Mouse (Mus musculus) CD4-positive, CD25-positive, alpha-beta regulatory T cell, adult 2 months (primary cell): ENCODE data around the gene Shc4.

Experiments
- DNase-seq: peaks from one replicate; pipeline ENCODE4 v3.0.0-alpha.2; 2012; ENCODE audit warnings: low read depth, low spot score

The Shc4 gene

DNA sequence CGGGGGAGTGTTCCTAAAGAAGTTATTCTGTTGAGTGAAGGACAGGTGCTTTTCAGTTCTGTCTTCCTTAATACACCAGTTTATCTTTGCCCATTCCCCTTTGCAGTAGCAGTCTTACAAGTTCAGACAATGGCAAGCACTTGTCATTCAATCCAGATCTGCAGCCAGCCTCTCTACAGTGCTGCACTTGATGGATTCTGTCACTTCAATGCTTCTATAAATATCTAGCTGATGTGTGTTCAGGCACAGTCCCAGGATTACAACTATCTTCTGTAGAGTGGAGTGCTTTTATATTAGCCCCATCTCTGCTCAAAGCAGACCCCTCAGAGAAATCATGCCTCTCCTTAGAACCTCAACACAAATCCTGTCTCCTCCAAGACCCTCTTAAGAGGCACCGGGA lies 93.9 kb downstream of the Shc4 start:
- no peak for DNase-seq

DNA sequence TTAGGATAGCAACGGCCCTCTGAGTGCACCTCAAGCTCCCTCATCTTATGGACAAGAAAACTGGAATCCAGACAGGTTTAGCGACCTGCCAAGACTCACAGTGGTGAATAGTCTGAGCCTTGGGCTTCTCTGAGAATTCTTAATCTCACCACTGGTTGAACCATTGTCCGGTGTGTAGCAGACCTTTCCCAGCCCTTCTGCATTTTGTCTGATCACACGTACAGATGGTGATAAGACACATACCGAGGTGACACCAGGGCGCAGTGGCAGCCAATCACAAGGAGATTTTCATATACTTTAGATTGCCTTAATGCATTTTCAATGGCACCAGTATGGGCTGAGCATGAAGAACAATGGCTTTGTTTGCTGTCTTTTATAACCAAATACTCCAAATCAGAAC lies 95.5 kb downstream of the Shc4 start:
- DNase-seq = no peak

DNA sequence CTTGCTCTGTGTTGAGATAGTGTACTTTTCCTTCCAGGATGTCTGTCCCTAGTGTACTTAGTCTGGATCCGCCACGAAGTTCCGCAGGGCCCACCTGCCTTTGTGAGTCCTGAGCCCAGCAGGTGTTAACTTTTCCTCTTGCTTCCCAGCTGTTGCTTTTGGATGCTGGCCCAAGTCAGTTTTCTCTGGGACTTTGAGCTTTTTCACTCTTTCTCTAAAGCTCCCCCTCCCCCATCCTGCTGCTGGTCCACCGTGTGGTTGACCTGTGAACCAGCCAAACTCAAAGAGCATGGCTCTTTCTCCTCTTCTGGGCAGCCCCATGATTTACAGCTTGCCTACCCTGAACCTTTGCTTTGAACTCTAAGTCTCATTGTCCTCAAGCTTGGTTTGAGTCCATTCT lies 97.4 kb downstream of the Shc4 start:
- no peak for DNase-seq

DNA sequence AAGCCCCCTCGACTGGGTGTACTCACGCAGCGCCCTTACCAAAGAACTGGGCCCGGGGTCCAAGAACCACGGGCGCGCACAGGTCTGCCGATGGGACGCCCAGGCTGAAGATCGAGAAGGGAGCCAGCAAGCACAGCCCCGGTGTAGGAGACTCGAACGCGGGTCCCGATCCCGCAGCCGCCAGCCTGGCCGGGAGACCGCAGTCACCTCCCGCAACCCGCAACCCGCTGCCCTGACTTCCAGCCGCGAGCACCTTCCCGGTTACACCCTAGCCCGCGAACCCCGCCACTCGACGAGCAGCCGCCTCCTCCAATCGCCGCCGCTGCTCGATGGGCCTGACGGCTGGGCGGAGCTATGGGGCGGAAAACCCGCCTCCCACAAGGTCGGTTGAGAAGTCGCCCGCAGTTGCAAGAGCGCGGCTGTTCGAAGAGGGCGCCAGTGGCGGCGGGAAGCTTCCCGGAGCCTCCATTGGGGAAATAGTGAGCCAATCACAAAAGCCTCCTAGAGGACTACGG lies 99.1 kb downstream of the Shc4 start, which contains the start of gene Cep152:
Gene Cep152 (minus strand): TSS at position 277 of the 515 bp plus-strand sequence.
- peak; percentile 98 for DNase-seq

DNA sequence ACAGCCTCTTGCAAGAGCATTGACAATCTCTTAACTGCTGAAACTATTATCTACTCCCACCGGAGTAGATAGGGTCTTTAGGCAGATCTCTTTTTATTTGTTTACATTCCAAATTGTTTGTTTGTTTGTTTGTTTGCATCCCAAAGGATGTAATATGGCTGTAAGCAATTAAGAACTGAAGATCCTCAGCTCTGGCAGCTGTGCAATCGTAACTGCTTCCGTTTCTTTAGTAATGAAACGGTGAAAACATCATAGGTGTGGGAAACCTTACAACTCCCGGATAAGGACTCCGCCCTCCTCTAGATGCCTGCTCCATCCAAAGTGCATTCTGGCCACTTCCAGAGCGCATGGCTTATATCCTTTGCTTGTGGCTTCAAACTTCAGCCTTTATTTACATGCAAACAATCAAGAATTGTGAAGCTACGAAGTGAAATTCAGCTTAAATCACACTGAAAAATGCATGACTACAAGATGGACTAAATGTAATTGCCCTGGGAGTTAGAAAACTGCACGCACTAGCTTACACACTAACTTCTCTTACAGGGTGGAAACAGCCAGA lies 99.7 kb downstream of the Shc4 start:
- DNase-seq = peak; percentile 11

DNA sequence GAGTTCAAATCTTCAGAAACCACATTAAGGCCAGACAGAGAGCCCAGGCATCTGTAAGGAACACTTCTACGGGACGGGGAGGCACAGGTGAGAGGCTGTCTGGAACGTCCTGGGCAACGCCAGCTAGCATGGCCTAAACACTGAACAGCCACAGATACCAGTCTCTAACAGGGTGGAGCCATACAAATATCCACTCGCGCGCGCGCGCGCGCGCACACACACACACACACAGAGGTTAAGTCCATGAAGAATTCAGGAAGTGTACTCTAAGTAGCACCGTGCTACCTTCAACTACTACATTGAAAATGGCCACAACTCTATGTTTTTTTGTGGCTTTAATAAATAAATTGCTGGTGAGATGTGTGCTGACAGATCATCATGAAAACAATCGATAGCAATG lies 100.7 kb downstream of the Shc4 start:
- no peak for DNase-seq

DNA sequence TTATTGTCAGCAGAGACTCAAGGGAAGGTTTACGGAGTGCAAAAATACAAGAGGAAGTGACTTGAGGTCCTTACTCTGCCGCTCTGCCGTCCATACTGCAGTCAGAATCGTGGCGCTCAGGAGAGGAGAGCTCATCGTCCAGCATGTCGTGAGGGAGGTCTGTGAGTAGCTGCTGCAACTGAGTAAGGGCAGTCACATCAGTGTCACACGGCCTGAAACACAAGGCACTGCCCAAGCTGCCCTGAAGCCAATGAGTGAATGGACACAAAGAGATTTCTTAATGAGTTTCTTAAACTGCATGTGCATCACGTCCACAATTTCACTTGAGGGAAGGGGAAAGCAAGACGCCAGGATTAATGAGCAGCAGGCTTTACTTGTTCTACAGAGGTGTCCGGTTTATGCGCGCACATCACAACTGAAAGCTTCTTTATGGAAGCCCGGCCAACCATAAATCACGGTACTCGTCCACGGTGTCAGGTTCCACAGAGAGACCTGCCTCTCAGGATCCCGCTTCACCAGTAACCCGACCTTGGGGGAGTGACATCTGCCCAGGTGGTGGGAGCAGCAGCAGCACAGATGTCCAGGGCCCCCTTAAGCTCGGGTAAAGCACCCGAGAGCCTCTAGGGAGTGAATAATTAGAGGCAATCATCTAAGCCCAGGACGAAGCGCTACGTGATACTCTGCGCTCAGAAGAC lies 103.6 kb downstream of the Shc4 start:
- no peak for DNase-seq

DNA sequence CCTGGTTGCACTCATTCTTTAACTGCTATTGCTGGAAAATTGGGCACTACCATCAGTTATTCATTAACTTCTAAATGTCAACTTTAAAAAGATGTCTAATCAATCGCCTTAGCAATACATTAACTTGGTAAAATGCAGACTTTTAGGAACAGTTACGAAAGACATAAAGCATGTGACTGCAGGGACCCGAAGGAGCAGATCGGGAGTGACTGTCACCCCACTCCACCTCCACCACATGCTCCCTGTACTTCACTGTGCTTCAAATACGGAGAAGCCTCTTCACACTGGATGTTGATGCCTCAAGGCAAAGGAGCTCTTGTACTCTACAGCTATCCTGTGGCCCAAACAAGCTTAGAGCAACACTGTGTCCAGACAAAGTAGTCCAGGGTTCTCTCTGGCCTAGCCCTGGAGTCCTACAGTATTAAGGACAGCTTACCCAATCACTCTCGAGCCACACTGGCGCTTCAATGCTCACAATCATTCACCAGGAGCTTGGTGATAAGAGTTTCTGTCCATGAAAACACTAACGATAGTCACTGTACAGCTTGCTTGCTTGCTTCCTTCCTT lies 108.0 kb downstream of the Shc4 start:
- no peak for DNase-seq

DNA sequence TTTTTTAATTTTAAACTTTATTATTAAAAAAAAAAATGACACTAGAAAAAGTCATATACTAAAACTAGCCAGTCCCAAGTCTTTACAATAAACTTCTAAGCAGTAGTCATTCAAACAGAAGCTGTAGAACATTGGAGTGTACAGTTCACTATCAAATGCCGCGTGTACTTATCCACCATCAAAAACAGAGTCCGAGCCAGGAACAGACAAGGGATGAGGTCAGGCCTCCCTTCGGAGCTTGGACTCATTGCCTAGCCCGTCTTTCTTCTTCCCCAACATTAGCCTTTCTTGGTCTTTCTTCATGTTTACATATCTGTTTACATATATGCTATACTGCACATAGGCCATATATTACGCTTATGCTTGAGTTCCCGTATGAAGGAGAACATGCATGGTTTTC lies 108.5 kb downstream of the Shc4 start:
- DNase-seq = no peak

DNA sequence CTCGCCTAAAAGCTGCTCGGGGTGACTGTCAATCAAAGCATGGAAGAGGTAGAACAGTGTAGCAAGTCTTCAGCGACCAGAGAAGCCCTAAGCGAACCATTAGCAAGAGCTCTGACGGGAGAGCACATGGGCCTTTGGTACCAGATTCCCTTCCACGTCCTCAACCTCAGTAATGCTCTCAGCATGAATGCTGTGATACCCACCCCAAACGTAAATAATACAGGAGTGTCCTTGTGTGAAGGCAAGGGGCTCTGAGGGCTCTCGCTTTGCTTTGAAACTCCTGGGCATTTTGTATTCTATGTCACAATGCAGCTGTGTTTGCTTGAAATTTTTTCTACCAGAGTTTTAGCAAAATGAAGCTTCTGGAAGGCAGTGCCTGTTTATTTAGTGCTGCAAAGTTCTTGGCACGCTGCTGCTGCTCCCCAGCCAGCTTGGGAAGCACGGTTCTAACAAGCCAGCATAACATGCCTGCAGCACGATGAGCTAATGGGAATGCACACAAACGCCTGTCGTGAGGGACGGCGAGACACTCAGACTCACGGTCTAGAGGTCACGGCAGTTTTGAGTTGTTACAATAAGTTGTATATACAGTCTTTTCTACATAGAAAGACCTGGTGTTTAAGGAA lies 117.6 kb downstream of the Shc4 start:
- no peak for DNase-seq

DNA sequence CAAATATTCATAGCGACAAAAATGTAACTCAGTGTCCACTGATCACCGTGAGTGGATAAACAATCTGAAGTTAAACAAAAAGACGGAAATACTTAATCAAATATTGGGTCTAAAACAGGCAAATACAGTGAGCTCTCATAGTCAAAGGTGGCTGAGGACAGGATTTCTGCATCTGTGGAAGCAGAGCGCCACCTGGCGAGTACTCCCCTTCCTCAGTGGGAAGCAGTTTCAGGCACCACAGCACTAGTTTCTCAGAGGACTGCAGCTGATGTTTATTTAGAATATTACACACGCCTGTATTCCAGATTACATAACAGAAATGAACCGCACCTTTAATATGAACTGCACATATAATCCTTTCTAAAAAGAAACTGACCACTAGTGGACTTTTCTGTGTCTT lies 119.3 kb downstream of the Shc4 start:
- DNase-seq = no peak

DNA sequence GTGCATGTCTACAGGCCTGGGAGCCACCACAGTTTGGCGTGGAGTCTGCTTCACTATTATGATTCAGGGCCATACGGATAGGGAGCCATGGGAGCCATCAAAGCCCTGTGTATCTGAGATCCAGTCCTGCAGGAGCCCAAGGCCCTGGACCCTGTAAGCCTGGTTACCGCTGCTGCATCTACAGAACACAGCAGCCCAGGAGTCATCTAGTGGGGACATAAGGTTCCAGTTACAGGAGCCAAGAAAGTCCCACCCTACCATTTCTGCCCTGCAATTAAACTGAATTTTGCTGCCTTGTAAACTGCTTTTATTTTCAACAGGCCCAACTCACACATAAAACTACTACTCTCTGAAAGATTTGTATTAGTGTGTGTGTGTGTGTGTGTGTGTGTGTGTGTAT lies 121.0 kb downstream of the Shc4 start:
- DNase-seq = no peak

DNA sequence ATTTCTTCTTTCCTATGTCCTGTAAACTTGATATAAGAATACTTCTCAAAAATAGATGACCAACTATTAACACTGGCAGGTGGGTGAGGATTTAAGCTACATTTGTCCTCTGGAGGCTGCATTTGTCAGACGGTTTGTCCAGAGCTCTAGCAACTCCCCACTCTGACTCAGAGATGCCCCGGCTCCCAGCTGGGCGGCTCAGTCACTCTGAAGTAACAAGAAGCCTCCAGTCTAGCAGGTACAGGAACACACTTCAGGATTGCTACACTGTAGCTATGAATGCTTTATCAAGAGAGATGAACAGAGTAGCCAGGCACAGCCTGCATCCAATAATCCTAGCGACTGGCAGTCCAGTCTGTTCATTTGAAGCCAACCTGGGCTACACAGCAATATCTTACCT lies 125.0 kb downstream of the Shc4 start:
- no peak for DNase-seq

DNA sequence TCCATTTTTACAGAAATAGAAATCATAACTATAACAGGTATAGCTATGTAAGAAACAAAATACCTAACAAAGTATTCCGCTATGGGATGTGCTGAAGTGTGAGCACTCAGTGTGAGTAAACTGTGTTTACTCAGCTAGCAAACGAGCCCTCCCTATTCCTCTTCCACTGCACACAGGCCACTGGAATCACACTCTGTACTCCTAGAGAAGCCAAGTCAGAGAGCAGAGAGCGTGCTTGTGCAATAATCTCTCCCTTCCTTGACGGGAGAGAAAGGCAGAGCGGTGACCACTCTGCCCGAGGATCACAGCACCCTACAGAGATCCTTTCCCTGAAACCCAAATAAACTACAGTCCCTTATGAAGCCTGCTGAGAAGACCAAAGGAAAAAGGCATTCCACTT lies 125.7 kb downstream of the Shc4 start:
- no peak for DNase-seq

DNA sequence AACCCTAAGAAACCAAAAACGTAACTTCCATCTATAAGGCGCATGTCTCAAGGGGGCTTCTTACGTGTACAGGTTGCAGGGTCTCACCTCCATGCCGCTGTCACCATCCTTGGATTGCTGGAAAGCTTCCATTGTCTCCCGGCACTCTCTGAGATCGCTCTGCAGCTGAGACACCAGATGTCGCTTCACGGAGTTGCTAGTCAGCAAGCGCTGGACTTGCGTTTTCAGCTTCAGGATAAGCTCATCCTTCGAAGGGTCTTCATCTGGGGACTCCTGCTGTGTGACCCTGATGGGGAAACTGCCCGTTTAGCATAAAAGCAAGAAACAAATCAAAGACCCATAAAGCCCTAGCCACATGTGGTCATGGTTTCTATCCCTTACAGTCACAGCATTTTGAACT lies 129.2 kb downstream of the Shc4 start:
- DNase-seq = no peak

DNA sequence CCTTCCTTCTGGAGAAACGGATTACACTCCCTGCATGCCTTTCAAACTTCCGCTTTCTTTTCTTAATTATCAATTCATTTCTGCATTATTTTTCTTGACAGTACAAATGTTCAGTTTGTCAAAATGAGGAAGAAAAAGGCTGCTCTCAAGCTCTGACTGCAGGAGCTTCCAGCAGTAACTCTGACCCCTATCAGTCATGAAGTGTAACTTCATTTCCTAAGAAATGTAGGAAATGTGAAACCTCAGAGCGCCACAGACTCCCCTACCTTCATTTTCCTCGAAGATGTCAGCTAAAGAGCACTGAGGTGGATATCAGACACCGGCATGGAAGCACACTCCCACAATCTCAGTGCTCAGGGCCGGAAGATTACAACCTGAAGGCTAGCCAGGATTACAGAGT lies 129.9 kb downstream of the Shc4 start:
- DNase-seq = no peak

DNA sequence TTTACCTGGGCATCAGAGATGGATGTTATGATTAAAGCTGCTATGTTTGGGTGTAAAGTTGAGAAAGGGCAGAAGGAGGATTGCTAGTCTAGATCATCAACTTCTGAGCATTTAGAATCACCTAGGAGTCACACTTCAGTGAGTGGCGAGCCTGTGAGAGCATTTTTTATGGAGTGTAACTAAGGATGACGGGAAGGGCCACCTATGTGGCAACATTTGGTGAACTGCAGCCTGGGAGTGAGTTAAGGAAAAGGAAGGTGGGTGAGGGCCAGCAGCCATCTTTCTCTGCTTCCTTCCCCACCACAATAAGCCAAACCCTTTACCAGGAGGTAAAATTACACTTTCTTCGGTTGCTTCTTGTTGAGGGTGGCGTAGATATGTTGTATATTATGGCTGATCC lies 132.1 kb downstream of the Shc4 start:
- no peak for DNase-seq

DNA sequence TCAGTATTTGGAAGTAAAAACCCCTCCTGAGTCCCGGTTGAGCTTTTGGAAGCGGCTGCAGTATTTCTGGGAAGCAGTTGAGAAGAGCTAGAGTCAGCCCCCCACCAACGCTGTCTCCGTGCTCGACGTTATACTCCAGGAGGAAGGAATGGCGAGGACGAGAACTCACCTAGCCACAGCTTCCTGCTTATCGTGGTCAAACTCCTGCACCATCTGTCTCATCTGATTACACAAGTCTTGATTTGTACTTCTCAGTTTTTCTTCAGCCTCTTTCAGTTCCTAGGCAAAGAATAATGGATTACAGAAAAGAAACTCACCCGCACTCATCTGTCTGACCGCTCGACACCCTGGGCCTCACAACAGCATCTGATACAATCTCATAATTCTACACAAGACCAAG lies 134.7 kb downstream of the Shc4 start:
- no peak for DNase-seq

DNA sequence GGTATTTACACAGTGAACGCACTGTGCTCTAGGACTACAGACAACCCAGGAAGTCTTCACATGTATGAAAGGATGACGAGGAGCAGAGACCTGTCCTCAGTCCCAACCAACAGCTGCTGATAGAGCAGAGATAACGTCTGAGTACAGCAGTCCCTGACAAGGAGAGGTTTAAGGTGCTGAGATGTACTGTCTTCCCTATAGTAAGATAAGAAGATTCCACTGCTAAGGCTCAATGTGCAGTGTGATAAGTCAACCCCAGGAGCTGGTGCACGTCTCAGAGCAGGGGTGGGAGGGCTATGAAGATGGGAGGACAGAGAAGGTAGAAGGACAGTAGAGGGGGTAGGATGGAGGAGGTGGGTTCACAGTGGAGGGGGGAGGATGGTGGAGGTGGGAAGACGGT lies 142.9 kb downstream of the Shc4 start:
- DNase-seq = no peak

DNA sequence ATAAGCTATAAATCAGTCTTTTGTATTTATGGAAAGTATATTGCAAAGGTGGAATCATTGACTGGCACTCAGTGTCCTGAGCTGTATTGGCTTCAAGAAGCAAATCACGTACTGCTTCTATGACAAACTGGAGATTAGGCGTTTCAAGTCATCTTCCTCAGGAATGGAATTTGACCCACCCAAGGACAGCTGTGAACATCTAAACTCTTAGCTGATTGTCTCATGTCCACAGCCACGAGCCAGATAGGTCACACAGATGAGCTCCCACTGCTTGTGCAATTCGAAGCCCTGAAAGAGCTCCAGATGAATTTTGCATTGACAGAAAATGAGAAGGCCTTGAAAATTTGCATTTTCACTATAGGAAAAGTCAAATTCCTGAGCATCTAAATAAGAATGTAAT lies 146.3 kb downstream of the Shc4 start:
- no peak for DNase-seq
